Comparison of ENCODE assay signal across 8 mouse cellular contexts in genomic region chr13:94057563-94058560, GRCm38 (mm10). TPM values are rescaled to one million over a fixed set of nuclear protein-coding genes. Genes with fewer than 3 reads are reported as not detected.
DNase-seq lines count a peak whose midpoint lies in the region; ATAC-seq and TF ChIP-seq lines count a peak whose summit lies in the region.

TSS of gene Lhfpl2 (plus strand) at chr13:94057796.

- no peak for TF ChIP-seq CTCF in spleen, adult 2 months (IDR thresholded peaks at IDR 0.05; ENCODE audit: extremely low read depth, insufficient read depth, insufficient read length, insufficient replicate concordance)

- H3K4me2 ChIP-seq in embryonic facial prominence, embryonic 11.5 days (ENCODE audit: low read depth, low read length), result peak within 1 kb of the TSS; percentile 79
- peak within 1 kb of the TSS; percentile 84 for H3K4me2 ChIP-seq in heart, embryonic 12.5 days
- peak within 1 kb of the TSS; percentile 99 for H3K4me2 ChIP-seq in neural tube, embryonic 14.5 days (ENCODE audit: low read depth, low read length)

- H3K27me3 ChIP-seq in spleen, adult 2 months (ENCODE audit: control insufficient read depth, insufficient read depth, low read length), result peaks cover 22% of the 10 kb centered on the region
- H3K27me3 ChIP-seq in embryonic facial prominence, embryonic 11.5 days (ENCODE audit: control insufficient read depth, insufficient read depth, low read length), result no peaks in the 10 kb centered on the region
- H3K27me3 ChIP-seq in heart, embryonic 12.5 days (replicated peaks), result no peaks in the 10 kb centered on the region
- peaks cover 16% of the 10 kb centered on the region for H3K27me3 ChIP-seq in neural tube, embryonic 14.5 days (ENCODE audit: control insufficient read depth, insufficient read depth, low read length)

- ATAC-seq in embryonic facial prominence, embryonic 11.5 days (replicated peaks; ENCODE audit: insufficient number of reproducible peaks, low FRiP score, low TSS enrichment, low read depth), result peak; percentile 87
- ATAC-seq in heart, embryonic 12.5 days (ENCODE audit: insufficient number of reproducible peaks, low FRiP score), result peak; percentile 86
- ATAC-seq in neural tube, embryonic 14.5 days (ENCODE audit: low read depth), result peak; percentile 83

- no peaks in the 10 kb centered on the region for H3K9me3 ChIP-seq in embryonic facial prominence, embryonic 11.5 days (replicated peaks; ENCODE audit: control insufficient read depth, low read length)
- H3K9me3 ChIP-seq in heart, embryonic 12.5 days (replicated peaks), result 0 out of 2 replicates have a peak, but pooled peaks cover 4% of the 10 kb centered on the region
- H3K9me3 ChIP-seq in neural tube, embryonic 14.5 days (ENCODE audit: control insufficient read depth, low read length), result no peaks in the 10 kb centered on the region

- peak within 1 kb of the TSS; percentile 84 for H3K9ac ChIP-seq in embryonic facial prominence, embryonic 11.5 days (replicated peaks; ENCODE audit: low read length)
- peak within 1 kb of the TSS; percentile 88 for H3K9ac ChIP-seq in heart, embryonic 12.5 days
- H3K9ac ChIP-seq in neural tube, embryonic 14.5 days (replicated peaks; ENCODE audit: low read depth, low read length), result peak within 1 kb of the TSS; percentile 60

- H3K4me1 ChIP-seq in spleen, adult 2 months (ENCODE audit: control insufficient read depth, insufficient read depth, insufficient read length), result peaks cover 4% of the 10 kb centered on the region
- peaks cover 6% of the 10 kb centered on the region; the same call in 1 of the 2 replicates for H3K4me1 ChIP-seq in embryonic facial prominence, embryonic 11.5 days (ENCODE audit: control insufficient read depth, insufficient read depth, low read length)
- H3K4me1 ChIP-seq in heart, embryonic 12.5 days (replicated peaks), result peaks cover 18% of the 10 kb centered on the region
- peaks cover 6% of the 10 kb centered on the region; the same call in 1 of the 2 replicates for H3K4me1 ChIP-seq in neural tube, embryonic 14.5 days (ENCODE audit: control insufficient read depth, insufficient read depth, low read length)

- no peak for TF ChIP-seq POLR2A in spleen, adult 2 months (IDR thresholded peaks at IDR 0.05; ENCODE audit: low read depth, low read length)

- 1% methylated on average over 84 of the region's 85 CpGs for WGBS in spleen, adult 2 months
- WGBS in embryonic facial prominence, embryonic 11.5 days, result under 1% methylated on average over 82 of the region's 85 CpGs
- 1% methylated on average over 85 of the region's 85 CpGs for WGBS in heart, embryonic 12.5 days
- under 1% methylated on average over 81 of the region's 85 CpGs for WGBS in neural tube, embryonic 14.5 days

- H3K27ac ChIP-seq in spleen, adult 2 months (ENCODE audit: insufficient read depth, low read length), result no peak within 1 kb of the TSS
- H3K27ac ChIP-seq in embryonic facial prominence, embryonic 11.5 days (replicated peaks; ENCODE audit: low read depth, low read length), result peak within 1 kb of the TSS; percentile 83
- H3K27ac ChIP-seq in heart, embryonic 12.5 days (ENCODE audit: poor library complexity, severe bottlenecking), result peak within 1 kb of the TSS; percentile 82
- no peak within 1 kb of the TSS for H3K27ac ChIP-seq in neural tube, embryonic 14.5 days (ENCODE audit: low read depth, low read length)

- H3K4me3 ChIP-seq in spleen, adult 2 months (ENCODE audit: extremely low read depth, insufficient read depth, insufficient read length), result peak within 1 kb of the TSS; percentile 50
- H3K4me3 ChIP-seq in embryonic facial prominence, embryonic 11.5 days (ENCODE audit: low read depth, low read length), result peak within 1 kb of the TSS; percentile 73
- peak within 1 kb of the TSS; percentile 82 for H3K4me3 ChIP-seq in heart, embryonic 12.5 days
- peak within 1 kb of the TSS; percentile 62 for H3K4me3 ChIP-seq in neural tube, embryonic 14.5 days (ENCODE audit: low read depth, low read length)

- no peaks in the 10 kb centered on the region for H3K36me3 ChIP-seq in spleen, adult 2 months (ENCODE audit: control insufficient read depth, insufficient read depth, low read length)
- H3K36me3 ChIP-seq in embryonic facial prominence, embryonic 11.5 days (replicated peaks; ENCODE audit: control insufficient read depth, insufficient read depth, low read depth, low read length), result no peaks in the 10 kb centered on the region
- H3K36me3 ChIP-seq in heart, embryonic 12.5 days, result peaks cover 3% of the 10 kb centered on the region; the same call in 1 of the 2 replicates
- H3K36me3 ChIP-seq in neural tube, embryonic 14.5 days (ENCODE audit: control insufficient read depth, insufficient read depth, low read length), result no peaks in the 10 kb centered on the region

- no peak for DNase-seq in spleen, adult 2 months (ENCODE audit: low read depth in 1 of 2, low spot score in 2 of 2)
- no peak for DNase-seq in spleen, postnatal 14 days (ENCODE audit: low spot score in 2 of 2)
- peak; percentile 86 for DNase-seq in embryonic facial prominence, embryonic 11.5 days (ENCODE audit: low spot score)
- peak; percentile 55 to 78 for DNase-seq in kidney, postnatal 25 days
- peak; percentile 34 to 42 for DNase-seq in lung, adult 18-20 months
- peak; percentile 51 for DNase-seq in urinary bladder, postnatal 14 days (ENCODE audit: low spot score)

RNA-seq across cellular contexts. Expression of gene Lhfpl2, which starts in this region (rescaled TPM):
- polyA plus RNA-seq in spleen, adult 2 months (2012; rRNA removed), result 4.8 and 6.8 TPM in 2 replicates
- polyA plus RNA-seq in embryonic facial prominence, embryonic 11.5 days (2014; fragmentation: Nextera tagmentation; extraction: Ambion mirVana), result 39.1 and 41.2 TPM in 2 replicates
- 22.3 and 24.4 TPM in 2 replicates for polyA plus RNA-seq in heart, embryonic 12.5 days (2016; fragmentation: Nextera tagmentation; extraction: Ambion mirVana)
- 9.6 and 17.5 TPM in 2 replicates for polyA plus RNA-seq in neural tube, embryonic 14.5 days (2014; fragmentation: Nextera tagmentation; extraction: Ambion mirVana)

Comparison
In these comparisons a context has a peak if more than half of its experiments do, and no peak if none do; other contexts are left out.
1. DNase-seq: peak in embryonic facial prominence, embryonic 11.5 days (single experiment), kidney, postnatal 25 days (2 of 2), lung, adult 18-20 months (2 of 2) and urinary bladder, postnatal 14 days (single experiment); none in spleen, adult 2 months (0 of 2) and spleen, postnatal 14 days (0 of 2).
2. H3K27ac ChIP-seq: peak in embryonic facial prominence, embryonic 11.5 days (single experiment) and heart, embryonic 12.5 days (single experiment); none in spleen, adult 2 months (single experiment) and neural tube, embryonic 14.5 days (single experiment).
3. Peak in every context shown above with its lines, with median percentiles within 50 percentile points of each other: H3K4me3 ChIP-seq, ATAC-seq, H3K4me2 ChIP-seq and H3K9ac ChIP-seq.